Mouse (Mus musculus): ENCODE data around the gene Gm44502. TPM values are rescaled to one million over a fixed set of nuclear protein-coding genes. Genes with fewer than 3 reads are reported as not detected.
A peak's percentile ranks its signal among the peaks of the same experiment; 100 is the strongest.

Gene Gm44502
- polyA plus RNA-seq, 1 experiment from 2014 or later, result not detected

DNA sequence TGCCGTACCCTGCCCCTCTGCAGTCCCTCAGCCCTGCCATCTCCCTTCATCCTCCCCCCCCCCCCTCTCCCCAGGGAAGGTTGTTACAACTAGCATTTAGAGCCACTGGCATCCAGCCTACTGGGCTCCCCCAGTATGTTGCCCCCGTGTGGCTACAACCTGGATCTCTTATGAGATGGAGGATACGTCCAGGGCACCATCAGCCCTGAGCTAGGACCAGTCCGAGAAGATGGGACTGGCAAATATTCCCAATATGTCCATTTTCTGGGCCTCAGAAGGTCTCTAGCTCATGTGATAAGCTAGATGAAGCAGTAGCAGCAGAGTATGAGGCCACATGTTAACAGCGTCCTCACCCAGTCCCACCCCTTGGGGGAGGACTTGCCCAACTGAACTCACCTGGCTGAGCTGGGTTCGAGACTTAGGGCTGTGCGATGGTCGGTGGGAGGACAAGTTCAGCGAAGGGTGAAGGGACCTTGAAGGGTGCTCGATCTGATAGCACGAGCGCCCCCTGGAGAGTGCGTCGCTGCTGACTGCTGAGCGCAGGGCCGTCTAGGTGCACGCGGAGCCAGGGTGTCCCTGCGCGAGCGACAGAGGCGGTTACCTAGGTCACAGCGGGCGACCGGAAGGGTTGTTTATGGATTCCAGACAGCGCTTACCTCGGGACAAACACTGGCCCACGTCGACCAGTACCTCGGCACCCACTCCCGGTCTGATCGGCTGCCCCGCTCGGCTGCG lies 56.3 kb downstream of the Gm44502 start:
- peaks cover 25% of the 10 kb centered on the region for H3K4me1 ChIP-seq (replicated peaks)
- peak; percentile 85 for ATAC-seq
- peak overlapping the region; percentile 71 for H3K4me2 ChIP-seq (replicated peaks)
- peak overlapping the region; percentile 86 for H3K9ac ChIP-seq (replicated peaks)
- peak overlapping the region; percentile 95 for H3K27ac ChIP-seq
- H3K36me3 ChIP-seq, result peaks cover 46% of the 10 kb centered on the region
- H3K27me3 ChIP-seq, result peaks cover 24% of the 10 kb centered on the region
- H3K9me3 ChIP-seq, result no peaks in the 10 kb centered on the region
- H3K4me3 ChIP-seq (replicated peaks), result peak overlapping the region; percentile 64
- 2% methylated on average over 35 of the region's 35 CpGs for WGBS

DNA sequence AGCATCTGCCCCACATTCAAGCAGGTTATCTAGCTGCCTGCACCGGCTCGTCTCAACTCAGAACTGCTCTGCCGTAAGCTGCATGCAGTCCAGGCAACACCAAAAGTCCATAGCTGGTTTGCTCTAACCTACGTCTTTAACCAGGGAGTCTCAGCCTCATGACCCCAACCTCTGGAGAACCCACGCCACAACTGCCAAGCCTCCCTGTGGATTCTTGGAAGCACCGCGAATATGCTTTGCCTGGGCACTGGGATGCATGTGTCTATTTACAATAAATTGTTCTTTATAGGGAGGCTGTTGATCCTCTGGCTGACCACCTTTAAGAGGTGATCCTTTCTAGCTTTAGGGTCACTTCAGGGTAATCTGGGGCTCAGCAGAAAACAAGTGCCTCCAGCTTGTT lies 57.0 kb downstream of the Gm44502 start:
- peak overlapping the region; percentile 86; the same call in 1 of the 2 replicates for H3K9ac ChIP-seq (replicated peaks)
- H3K4me3 ChIP-seq (replicated peaks), result peak overlapping the region; percentile 64
- H3K27me3 ChIP-seq, result peaks cover 18% of the 10 kb centered on the region
- H3K4me1 ChIP-seq (replicated peaks), result peaks cover 24% of the 10 kb centered on the region
- peaks cover 53% of the 10 kb centered on the region for H3K36me3 ChIP-seq
- no peak for ATAC-seq
- 84% methylated on average over 7 of the region's 7 CpGs for WGBS
- H3K27ac ChIP-seq, result 0 out of 2 replicates have a peak overlapping the region, but pooled peaks have one; percentile 95
- no peaks in the 10 kb centered on the region for H3K9me3 ChIP-seq
- peak overlapping the region; percentile 71 for H3K4me2 ChIP-seq (replicated peaks)

DNA sequence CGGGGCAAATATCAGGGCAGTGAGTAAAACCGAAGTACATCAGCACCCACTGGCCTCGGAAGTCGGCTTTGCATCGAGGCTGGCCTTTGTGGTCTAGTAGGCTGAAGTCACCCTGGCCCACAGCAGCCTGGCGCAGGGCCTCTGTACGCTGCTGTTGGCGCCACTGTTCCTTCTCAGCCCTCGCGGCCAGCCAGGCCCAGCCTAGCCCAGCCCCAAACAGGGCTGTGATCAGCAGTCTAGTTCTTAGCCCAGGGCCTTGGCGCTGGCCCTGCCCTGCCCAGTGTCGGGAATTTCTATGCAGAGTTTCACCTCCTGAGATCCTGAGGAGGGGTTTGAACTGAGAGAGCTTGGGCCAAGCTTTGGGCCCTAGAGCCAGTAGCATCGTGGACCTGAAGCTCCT lies 57.4 kb downstream of the Gm44502 start:
- Histone ChIP-seq H3K4me1 (replicated peaks) (peaks cover 20% of the 10 kb centered on the region), H3K4me3 (replicated peaks) (no peak overlapping the region), H3K4me2 (replicated peaks) (no peak overlapping the region), H3K9me3 (no peaks in the 10 kb centered on the region), H3K9ac (replicated peaks) (no peak overlapping the region), H3K27me3 (peaks cover 13% of the 10 kb centered on the region), H3K27ac (no peak overlapping the region), H3K36me3 (peaks cover 57% of the 10 kb centered on the region)
- WGBS, result 91% methylated on average over 13 of the region's 13 CpGs
- no peak for ATAC-seq

Other genes starting within 250 kb of the Gm44502 start
- 102 and 115 TPM in 2 replicates for gene Plxnb2, start 248.9 kb downstream of the Gm44502 start, polyA plus RNA-seq (2015; fragmentation: Nextera tagmentation; extraction: Ambion mirVana)
- 84.0 and 85.3 TPM in 2 replicates for gene Dennd6b, start 233.2 kb downstream of the Gm44502 start, polyA plus RNA-seq (2015; fragmentation: Nextera tagmentation; extraction: Ambion mirVana)
- gene Ppp6r2, start 218.1 kb downstream of the Gm44502 start, polyA plus RNA-seq (2015; fragmentation: Nextera tagmentation; extraction: Ambion mirVana), result 75.7 and 86.6 TPM in 2 replicates
- 80.6 and 88.7 TPM in 2 replicates for gene Sbf1, start 114.4 kb downstream of the Gm44502 start, polyA plus RNA-seq (2015; fragmentation: Nextera tagmentation; extraction: Ambion mirVana)
- gene Adm2, start 107.0 kb downstream of the Gm44502 start, polyA plus RNA-seq (2015; fragmentation: Nextera tagmentation; extraction: Ambion mirVana), result not detected in 2 replicates
- gene Miox, start 95.3 kb downstream of the Gm44502 start, polyA plus RNA-seq (2015; fragmentation: Nextera tagmentation; extraction: Ambion mirVana), result not detected in 2 replicates
- gene Lmf2, start 74.0 kb downstream of the Gm44502 start, polyA plus RNA-seq (2015; fragmentation: Nextera tagmentation; extraction: Ambion mirVana), result 32.1 and 36.4 TPM in 2 replicates
- gene Ncaph2, start 74.0 kb downstream of the Gm44502 start, polyA plus RNA-seq (2015; fragmentation: Nextera tagmentation; extraction: Ambion mirVana), result 121 and 130 TPM in 2 replicates
- 7.3 and 9.4 TPM in 2 replicates for gene Sco2, start 55.9 kb downstream of the Gm44502 start, polyA plus RNA-seq (2015; fragmentation: Nextera tagmentation; extraction: Ambion mirVana)
- gene Tymp, start 52.7 kb downstream of the Gm44502 start, polyA plus RNA-seq (2015; fragmentation: Nextera tagmentation; extraction: Ambion mirVana), result 2.3 and 2.4 TPM in 2 replicates
- 1.3 TPM in 2 replicates for gene Odf3b, start 50.4 kb downstream of the Gm44502 start, polyA plus RNA-seq (2015; fragmentation: Nextera tagmentation; extraction: Ambion mirVana)
- not detected in 2 replicates for gene Klhdc7b, start 44.8 kb downstream of the Gm44502 start, polyA plus RNA-seq (2015; fragmentation: Nextera tagmentation; extraction: Ambion mirVana)
- not detected in 2 replicates for gene Syce3, start 19.2 kb downstream of the Gm44502 start, polyA plus RNA-seq (2015; fragmentation: Nextera tagmentation; extraction: Ambion mirVana)
- gene Cpt1b, start 3.8 kb downstream of the Gm44502 start, polyA plus RNA-seq (2015; fragmentation: Nextera tagmentation; extraction: Ambion mirVana), result 0.94 and 1.3 TPM in 2 replicates
- gene C730034F03Rik, start 107 bp downstream of the Gm44502 start, polyA plus RNA-seq (2015; fragmentation: Nextera tagmentation; extraction: Ambion mirVana), result 6.6 and 6.9 TPM in 2 replicates
- 79.7 and 81.4 TPM in 2 replicates for gene Chkb, start 212 bp upstream of the Gm44502 start, polyA plus RNA-seq (2015; fragmentation: Nextera tagmentation; extraction: Ambion mirVana)
- gene Mapk8ip2, start 24.2 kb upstream of the Gm44502 start, polyA plus RNA-seq (2015; fragmentation: Nextera tagmentation; extraction: Ambion mirVana), result 72.9 and 75.9 TPM in 2 replicates
- gene Arsa, start 47.7 kb upstream of the Gm44502 start, polyA plus RNA-seq (2015; fragmentation: Nextera tagmentation; extraction: Ambion mirVana), result 16.7 and 17.6 TPM in 2 replicates
- gene Shank3, start 69.9 kb upstream of the Gm44502 start, polyA plus RNA-seq (2015; fragmentation: Nextera tagmentation; extraction: Ambion mirVana), result 13.3 and 14.8 TPM in 2 replicates
- 2.5 and 2.6 TPM in 2 replicates for gene Acr, start 138.6 kb upstream of the Gm44502 start, polyA plus RNA-seq (2015; fragmentation: Nextera tagmentation; extraction: Ambion mirVana)
- gene Rabl2, start 162.2 kb upstream of the Gm44502 start, polyA plus RNA-seq (2015; fragmentation: Nextera tagmentation; extraction: Ambion mirVana), result 70.8 and 80.3 TPM in 2 replicates